Mouse (Mus musculus) brain, embryonic 14.5 days (tissue): ENCODE data around the gene Uba3. TPM values are rescaled to one million over a fixed set of nuclear protein-coding genes. Genes with fewer than 3 reads are reported as not detected.
A peak's percentile ranks its signal among the peaks of the same experiment; 100 is the strongest.

Source experiments
- DNase-seq: peaks from one replicate; pipeline ENCODE4 v3.0.0-alpha.2; 2011; ENCODE audit warnings: low read depth
- CTCF ChIP-seq: fragments of 200-500 bp; IDR thresholded peaks from 2 replicates; pipeline ENCODE4 v1.5.1; 2012; ENCODE audit warnings: inconsistent platforms, mild to moderate bottlenecking, moderate library complexity, borderline replicate concordance; ENCODE audit not compliant: insufficient read depth, insufficient read length; ENCODE audit errors: extremely low read depth
- POLR2A ChIP-seq: fragments of 200-500 bp; IDR thresholded peaks from 2 replicates; pipeline ENCODE4 v1.6.1; 2012; ENCODE audit warnings: mild to moderate bottlenecking, inconsistent platforms, borderline replicate concordance; ENCODE audit not compliant: poor library complexity, insufficient read depth, insufficient read length, severe bottlenecking; ENCODE audit errors: extremely low read depth
- polyA plus RNA-seq: library from polyadenylated mRNA; depleted of rRNA; stranded (reverse); fragments of >200 nt; gene quantifications from 2 replicates; pipeline ENCODE4 v1.2.3, GENCODE M21; 2012

The Uba3 gene
- polyA plus RNA-seq, 1 experiment = 71.3 TPM

DNA sequence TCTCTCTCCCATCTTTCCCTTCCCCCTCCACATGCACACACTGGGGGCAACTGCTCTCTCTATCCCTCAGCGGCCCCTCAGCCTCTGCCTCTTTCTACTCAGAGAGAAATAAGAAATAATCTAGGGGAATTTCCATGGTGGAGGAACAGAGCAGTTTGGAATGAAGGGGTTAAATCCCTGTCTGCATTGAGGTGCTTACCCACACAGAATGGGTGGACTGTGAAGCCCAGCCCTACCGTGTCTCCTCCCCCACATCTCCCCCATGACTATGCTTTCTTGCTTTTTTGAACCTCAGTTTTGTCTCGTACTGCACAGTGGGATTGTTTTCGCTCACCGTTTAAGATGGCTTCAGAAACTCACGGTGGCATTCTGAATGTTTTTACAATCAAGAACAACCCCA lies 16.9 kb upstream of the Uba3 start:
- no peak for DNase-seq
- TF ChIP-seq CTCF (no peak), POLR2A (no peak)

GRCm38 (mm10) chr6:97221205-97222025 lies 16.0 kb upstream of the Uba3 start:
- peak; percentile 62 for DNase-seq
- TF ChIP-seq CTCF (no peak), POLR2A (no peak)

GRCm38 (mm10) chr6:97220672-97221071 lies 15.2 kb upstream of the Uba3 start:
- no peak for DNase-seq
- no peak for TF ChIP-seq CTCF
- TF ChIP-seq POLR2A = no peak

DNA sequence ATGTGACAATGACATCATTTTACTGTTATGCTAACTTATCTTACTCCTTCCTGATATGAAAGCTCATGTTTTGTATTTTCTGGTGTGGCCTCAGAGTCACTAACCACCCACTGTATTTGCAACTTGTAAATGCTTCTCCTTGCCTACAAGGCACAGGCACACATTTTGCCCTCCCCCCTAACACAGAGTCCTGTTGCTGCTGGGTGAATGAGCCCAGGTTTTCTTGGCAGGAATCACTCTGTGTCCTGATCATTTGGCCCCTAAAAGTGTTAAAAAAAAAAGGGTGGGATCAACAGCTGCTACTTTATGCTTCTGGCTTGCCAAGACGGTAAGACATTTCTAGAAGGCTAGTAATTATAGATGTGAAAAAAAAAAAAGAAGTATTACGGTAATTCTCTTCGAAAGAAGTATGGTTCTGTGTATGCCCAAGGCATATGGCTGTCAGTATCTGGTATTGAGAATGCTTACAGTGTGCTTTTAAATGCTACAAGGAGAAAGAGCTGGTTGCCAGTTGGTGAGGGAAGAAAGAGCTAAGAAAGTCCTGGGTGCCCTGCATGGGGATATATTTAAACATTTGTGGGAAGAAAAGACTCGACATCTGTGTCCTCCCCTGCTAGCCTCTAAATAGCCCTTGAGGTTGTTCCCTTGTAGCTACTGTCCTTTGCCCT lies 10.8 kb upstream of the Uba3 start:
- DNase-seq = peak; percentile 76
- TF ChIP-seq CTCF = no peak
- TF ChIP-seq POLR2A = no peak

- DNase-seq = peak; percentile 54
- TF ChIP-seq CTCF (no peak), POLR2A (no peak)
Observed at GRCm38 (mm10) chr6:97211981-97212380, 6.5 kb upstream of the Uba3 start.

GRCm38 (mm10) chr6:97210962-97211601 lies 5.6 kb upstream of the Uba3 start:
- DNase-seq = peak; percentile 38
- TF ChIP-seq POLR2A = no peak
- TF ChIP-seq CTCF = no peak

GRCm38 (mm10) chr6:97210191-97210961 lies 4.9 kb upstream of the Uba3 start, which contains the start of gene Arl6ip5:
Gene Arl6ip5, plus strand, starts transcription at chr6:97210689.
- TF ChIP-seq CTCF (no peak), POLR2A (peak; percentile 34; the same call in 1 of the 2 replicates)
- peak; percentile 98 for DNase-seq

DNA sequence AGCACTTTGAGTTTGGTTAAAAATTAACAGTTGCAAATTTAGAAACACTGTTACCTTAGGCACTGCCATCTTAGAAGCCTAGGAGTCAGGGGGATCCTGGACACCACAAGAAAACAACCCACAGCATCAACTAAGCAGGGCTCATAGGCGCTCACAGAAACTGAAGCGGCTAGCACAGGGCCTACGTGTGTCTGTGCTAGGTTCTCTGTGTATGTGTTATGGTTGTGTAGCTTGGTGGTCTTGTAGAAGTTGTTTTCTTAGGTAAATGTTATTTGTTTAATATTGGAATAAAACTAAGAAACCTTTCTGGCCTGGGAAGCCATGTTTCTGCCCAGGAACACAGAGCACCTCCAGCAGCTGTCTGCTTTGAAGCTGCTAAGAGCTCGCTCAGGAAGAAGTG lies 4.3 kb upstream of the Uba3 start:
- TF ChIP-seq CTCF (no peak), POLR2A (no peak)
- no peak for DNase-seq

GRCm38 (mm10) chr6:97209201-97209600 lies 3.8 kb upstream of the Uba3 start:
- DNase-seq = no peak
- TF ChIP-seq CTCF = no peak
- TF ChIP-seq POLR2A = no peak

GRCm38 (mm10) chr6:97208406-97208805 lies 3.0 kb upstream of the Uba3 start:
- TF ChIP-seq POLR2A = no peak
- no peak for TF ChIP-seq CTCF
- DNase-seq = no peak

- no peak for TF ChIP-seq POLR2A
- no peak for TF ChIP-seq CTCF
- no peak for DNase-seq
Observed at GRCm38 (mm10) chr6:97207085-97207484, 1.6 kb upstream of the Uba3 start.

DNA sequence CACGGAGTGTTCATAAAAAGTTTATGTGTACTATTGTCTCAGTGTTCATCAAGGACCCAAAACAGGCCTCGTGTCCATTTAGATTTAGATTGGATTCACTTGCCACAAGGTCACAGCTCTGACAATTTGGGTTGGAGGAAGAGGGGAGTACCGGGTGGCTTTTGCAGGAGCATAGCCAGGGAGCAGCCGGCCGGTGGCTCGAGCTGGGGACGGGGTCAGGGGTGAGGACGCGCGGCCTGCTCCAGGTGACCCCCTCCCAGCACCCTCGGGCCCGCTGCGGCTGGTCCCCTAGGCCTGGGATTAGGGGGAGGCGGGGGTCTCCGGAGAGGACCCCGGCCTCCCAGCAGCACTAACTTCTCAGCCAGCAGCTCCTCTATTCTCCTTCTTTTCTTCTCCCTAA lies 495 bp downstream of the Uba3 start:
- DNase-seq = peak; percentile 48
- TF ChIP-seq POLR2A (no peak), CTCF (no peak)
